Mouse (Mus musculus) cortical plate, adult 2 months (tissue): Measurements from ENCODE around the gene Pi4k2a. TPM values are rescaled to one million over a fixed set of nuclear protein-coding genes. Genes with fewer than 3 reads are reported as not detected.

ENCODE experiments used
- H3K27ac ChIP-seq: fragments of 200-500 bp; 2 replicates; pipeline ENCODE4 v1.5.1; 2012; ENCODE audit warnings: low read length, control low read depth, inconsistent platforms; ENCODE audit not compliant: insufficient read depth
- H3K4me1 ChIP-seq: fragments of 200-500 bp; 2 replicates; pipeline ENCODE4 v1.6.1; 2011; ENCODE audit warnings: low read length; ENCODE audit not compliant: control insufficient read depth, insufficient read depth
- H3K4me3 ChIP-seq: fragments of 200-500 bp; 2 replicates; pipeline ENCODE4 v1.5.1; 2011; ENCODE audit warnings: mild to moderate bottlenecking, low read length, control low read depth; ENCODE audit not compliant: insufficient read depth
- CTCF ChIP-seq: fragments of 200-500 bp; IDR thresholded peaks from 2 replicates; pipeline ENCODE4 v1.5.1; 2011; ENCODE audit warnings: mild to moderate bottlenecking, control low read depth, low read length; ENCODE audit not compliant: insufficient read depth; ENCODE audit errors: extremely low read depth
- POLR2A ChIP-seq: fragments of 200-500 bp; IDR thresholded peaks from 2 replicates; pipeline ENCODE4 v1.6.1; 2011; ENCODE audit warnings: mild to moderate bottlenecking, low read length, control low read depth; ENCODE audit not compliant: insufficient read depth; ENCODE audit errors: extremely low read depth
- polyA plus RNA-seq: library from polyadenylated mRNA; depleted of rRNA; stranded (reverse); fragments of >200 nt; gene quantifications from 2 replicates; pipeline ENCODE4 v1.2.3, GENCODE M21; 2012

Pi4k2a gene
- polyA plus RNA-seq, 1 experiment = 57.0 TPM

- no peak overlapping the region for H3K4me3 ChIP-seq
These were observed 52.5 kb downstream of the Pi4k2a start for GRCm38 (mm10) chr19:42142757-42143156.

GRCm38 (mm10) chr19:42144067-42144466, 53.8 kb downstream of the Pi4k2a start:
- Histone ChIP-seq H3K27ac (no peak overlapping the region), H3K4me1 (peaks cover 2% of the 10 kb centered on the region; the same call in 1 of the 2 replicates), H3K4me3 (no peak overlapping the region)
- TF ChIP-seq POLR2A (no peak), CTCF (no peak)

More at GRCm38 (mm10) chr19:42142757-42143156, 52.5 kb downstream of the Pi4k2a start:
- no peak overlapping the region for H3K27ac ChIP-seq
- peaks cover 2% of the 10 kb centered on the region; the same call in 1 of the 2 replicates for H3K4me1 ChIP-seq
- TF ChIP-seq POLR2A = no peak
- no peak for TF ChIP-seq CTCF

GRCm38 (mm10) chr19:42144541-42145167, 54.4 kb downstream of the Pi4k2a start:
- H3K4me3 ChIP-seq = no peak overlapping the region
- peak overlapping the region; percentile 74 for H3K27ac ChIP-seq
- peaks cover 2% of the 10 kb centered on the region; the same call in 1 of the 2 replicates for H3K4me1 ChIP-seq
- TF ChIP-seq POLR2A = no peak
- TF ChIP-seq CTCF = peak; percentile 67

GRCm38 (mm10) chr19:42145210-42145609, 54.9 kb downstream of the Pi4k2a start:
- H3K4me1 ChIP-seq = peaks cover 2% of the 10 kb centered on the region; the same call in 1 of the 2 replicates
- peak overlapping the region; percentile 74 for H3K27ac ChIP-seq
- H3K4me3 ChIP-seq = no peak overlapping the region
- TF ChIP-seq POLR2A (no peak), CTCF (no peak)

- TF ChIP-seq POLR2A (no peak), CTCF (no peak)
- no peak overlapping the region for H3K4me3 ChIP-seq
These were observed 55.5 kb downstream of the Pi4k2a start for GRCm38 (mm10) chr19:42145731-42146130.

GRCm38 (mm10) chr19:42146276-42147010, 56.2 kb downstream of the Pi4k2a start:
- H3K4me3 ChIP-seq = no peak overlapping the region
- H3K27ac ChIP-seq = no peak overlapping the region
- TF ChIP-seq POLR2A = no peak
- TF ChIP-seq CTCF = no peak
- peaks cover 2% of the 10 kb centered on the region; the same call in 1 of the 2 replicates for H3K4me1 ChIP-seq

More at GRCm38 (mm10) chr19:42145731-42146130, 55.5 kb downstream of the Pi4k2a start:
- H3K27ac ChIP-seq = peak overlapping the region; percentile 21; the same call in 1 of the 2 replicates
- peaks cover 2% of the 10 kb centered on the region; the same call in 1 of the 2 replicates for H3K4me1 ChIP-seq

- Histone ChIP-seq H3K27ac (peak within 1 kb of the TSS; percentile 98), H3K4me1 (peaks cover 2% of the 10 kb centered on the region; the same call in 1 of the 2 replicates), H3K4me3 (peak within 1 kb of the TSS; percentile 65)
- peak; percentile 62; the same call in 1 of the 2 replicates for TF ChIP-seq POLR2A
- TF ChIP-seq CTCF = no peak
These were observed 57.0 kb downstream of the Pi4k2a start, which contains the start of gene Marveld1 for GRCm38 (mm10) chr19:42147170-42147768. TSS of gene Marveld1 (plus strand) at chr19:42147400.

GRCm38 (mm10) chr19:42147769-42148568, 57.7 kb downstream of the Pi4k2a start:
- Histone ChIP-seq H3K4me1 (peaks cover 2% of the 10 kb centered on the region; the same call in 1 of the 2 replicates), H3K4me3 (peak overlapping the region; percentile 65), H3K27ac (peak overlapping the region; percentile 98)
- peak; percentile 44 for TF ChIP-seq POLR2A
- no peak for TF ChIP-seq CTCF

- Histone ChIP-seq H3K4me3 (peak overlapping the region; percentile 65), H3K4me1 (peaks cover 2% of the 10 kb centered on the region; the same call in 1 of the 2 replicates), H3K27ac (peak overlapping the region; percentile 98; the same call in 1 of the 2 replicates)
- TF ChIP-seq CTCF (no peak), POLR2A (peak; percentile 11; the same call in 1 of the 2 replicates)
These were observed 58.2 kb downstream of the Pi4k2a start for GRCm38 (mm10) chr19:42148569-42148860.
